Mouse (Mus musculus) right cerebral cortex, postnatal 36 days (tissue): ENCODE data around the gene Nbdy.

Source experiments
- DNase-seq, 2 experiments: peaks; one replicate each; pipeline ENCODE4 v3.0.0; 2022; ENCODE audit warnings: low spot score in 2 of 2, mixed read lengths in 1 of 2

The Nbdy gene

GRCm38 (mm10) chrX:153723110-153723916 lies at the start of gene Nbdy:
Gene Nbdy, plus strand, starts transcription at chrX:153723590.
- peak; percentile 22 to 27 for DNase-seq

- no peak for DNase-seq
Observed at GRCm38 (mm10) chrX:153695782-153696395, 27.5 kb upstream of the Nbdy start, which contains the start of gene Kctd12b. Gene Kctd12b, minus strand, starts transcription at chrX:153696391.

- no peak for DNase-seq
Observed at GRCm38 (mm10) chrX:153700463-153700862, 22.9 kb upstream of the Nbdy start.

GRCm38 (mm10) chrX:153707735-153708134 lies 15.7 kb upstream of the Nbdy start:
- DNase-seq: no peak

- no peak for DNase-seq
Observed at GRCm38 (mm10) chrX:153716716-153717115, 6.7 kb upstream of the Nbdy start.

- DNase-seq: no peak
Observed at GRCm38 (mm10) chrX:153719602-153720001, 3.8 kb upstream of the Nbdy start.

GRCm38 (mm10) chrX:153724400-153724799 lies 1.0 kb downstream of the Nbdy start:
- no peak for DNase-seq

GRCm38 (mm10) chrX:153735697-153736096 lies 12.3 kb downstream of the Nbdy start:
- DNase-seq: peak in 1 of 2 experiments; percentile 5

GRCm38 (mm10) chrX:153742493-153742892 lies 19.1 kb downstream of the Nbdy start:
- no peak for DNase-seq

- no peak for DNase-seq
Observed at GRCm38 (mm10) chrX:153749230-153749629, 25.8 kb downstream of the Nbdy start.
